Mouse (Mus musculus): ENCODE results near the gene Pllp.

GRCm38 (mm10) chr8:94744484-94744883 is 48.4 kb upstream of the Pllp start:
- TF ChIP-seq EP300 (optimal IDR thresholded peaks at IDR 0.05) (no peak), CTCF (IDR thresholded peaks at IDR 0.05; ENCODE audit: low read depth) (no peak)
